ENCODE assay signal across 23 mouse cellular contexts in genomic region chr1:40167585-40167984, GRCm38 (mm10). TPM values are rescaled to one million over a fixed set of nuclear protein-coding genes. Genes with fewer than 3 reads are reported as not detected.
DNase-seq lines count a peak whose midpoint lies in the region; ATAC-seq and TF ChIP-seq lines count a peak whose summit lies in the region.
"Had no signal": no experiment of that assay in that cellular context is flagged by ENCODE, and none has a peak within 500 bp of the region (broad histone marks: within the 10 kb centered on the region; RNA-seq: fewer than 3 reads in every experiment).

No protein-coding gene starts in this region.

- H3K4me3 ChIP-seq in heart, adult 2 months = no peak overlapping the region
- no peak overlapping the region for H3K4me3 ChIP-seq in heart, embryonic 11.5 days (ENCODE audit: low read depth, low read length)
- no peak overlapping the region for H3K4me3 ChIP-seq in heart, postnatal 0 days (ENCODE audit: low read depth, low read length)
- H3K4me3 ChIP-seq in liver, embryonic 14.5 days (ENCODE audit: insufficient read depth in 1 of 2, low read depth in 2 of 2, low read length in 2 of 2) = no peak overlapping the region
- H3K4me3 ChIP-seq: forebrain, embryonic 10.5 days; layer of hippocampus, adult 2 months; midbrain, embryonic 15.5 days; myocyte had no signal

- DNase-seq in heart, adult 2 months = peak; percentile 64 to 70
- DNase-seq in heart, postnatal 0 days (ENCODE audit: low spot score) = no peak
- DNase-seq in liver, embryonic 14.5 days (ENCODE audit: low read depth in 3 of 3, low spot score in 3 of 3) = peak in 2 of 3 experiments; percentile 31 to 35
- peak; percentile 7 for DNase-seq in yolk sac, embryonic 10.5 days (ENCODE audit: low spot score)
- no peak for DNase-seq in urinary bladder, postnatal 4 days (ENCODE audit: low spot score in 2 of 2)
- no peak for DNase-seq in thymus, postnatal 25 days
- DNase-seq: adrenal gland, postnatal 25 days; cerebellum, adult 2 months; cerebellum, postnatal 36 days; forebrain, postnatal 0 days; kidney, adult 2 months; kidney, postnatal 10 days; left cerebral cortex, postnatal 4 days; lung, postnatal 14 days; retina, postnatal 1 day; thymus, postnatal 4 days had no signal

- no peak for ATAC-seq in heart, embryonic 11.5 days (replicated peaks; ENCODE audit: insufficient number of reproducible peaks, low FRiP score, low TSS enrichment)
- ATAC-seq in heart, postnatal 0 days (ENCODE audit: insufficient read depth, low read depth) = no peak
- ATAC-seq in liver, embryonic 14.5 days (ENCODE audit: insufficient read depth) = peak; percentile 73
- ATAC-seq: forebrain, postnatal 0 days; hindbrain, postnatal 0 days; midbrain, embryonic 15.5 days had no signal

- intact Hi-C loops in heart, adult 2 months (cut with DNase I) = loop anchor here (2.0 kb wide), 1 partner anchor 27 kb away; no protein-coding TSS in a partner anchor

- no peaks in the 10 kb centered on the region for H3K9me3 ChIP-seq in heart, embryonic 11.5 days (replicated peaks; ENCODE audit: control insufficient read depth, low read length)
- H3K9me3 ChIP-seq in heart, postnatal 0 days (replicated peaks; ENCODE audit: control insufficient read depth, low read length) = 0 out of 2 replicates have a peak, but pooled peaks cover 6% of the 10 kb centered on the region
- no peaks in the 10 kb centered on the region for H3K9me3 ChIP-seq in liver, embryonic 14.5 days (ENCODE audit: control insufficient read depth, low read length)
- H3K9me3 ChIP-seq: midbrain, embryonic 15.5 days had no signal

- no peak for TF ChIP-seq POLR2A in heart, adult 2 months (IDR thresholded peaks at IDR 0.05; ENCODE audit: insufficient read depth, low read depth, low read length)

- 45% methylated on average over 8 of the region's 8 CpGs for WGBS in heart, adult 2 months
- WGBS in heart, embryonic 11.5 days (ENCODE audit: insufficient replicate concordance) = 74% methylated on average over 8 of the region's 8 CpGs
- 64% methylated on average over 8 of the region's 8 CpGs for whole genome bisulfite sequencing in heart, postnatal 0 days
- 68% methylated on average over 8 of the region's 8 CpGs for WGBS in liver, embryonic 14.5 days (ENCODE audit: insufficient replicate concordance)

- peak; percentile 83; the same call in 1 of the 2 replicates for TF ChIP-seq EP300 in heart, adult 2 months (IDR thresholded peaks at IDR 0.05; ENCODE audit: insufficient read depth, low read depth, low read length)
- TF ChIP-seq EP300 in heart, postnatal 0 days (IDR thresholded peaks at IDR 0.05; ENCODE audit: low read depth) = peak; percentile 74
- TF ChIP-seq EP300 in liver, embryonic 14.5 days (IDR thresholded peaks at IDR 0.05; ENCODE audit: low read depth) = no peak

- H3K79me2 ChIP-seq in heart, adult 2 months (replicated peaks; ENCODE audit: control insufficient read depth, insufficient read depth, low read length) = no peaks in the 10 kb centered on the region

- no peak overlapping the region for H3K9ac ChIP-seq in heart, adult 2 months (ENCODE audit: low read depth, low read length)
- no peak overlapping the region for H3K9ac ChIP-seq in heart, embryonic 11.5 days (ENCODE audit: low read depth, low read length)
- H3K9ac ChIP-seq in heart, postnatal 0 days (replicated peaks; ENCODE audit: low read depth, low read length) = no peak overlapping the region
- H3K9ac ChIP-seq in liver, embryonic 14.5 days (replicated peaks) = no peak overlapping the region
- H3K9ac ChIP-seq: forebrain, postnatal 0 days; midbrain, embryonic 15.5 days had no signal

- H3K27me3 ChIP-seq in heart, adult 2 months (ENCODE audit: control insufficient read depth, insufficient read depth, low read length) = no peaks in the 10 kb centered on the region
- H3K27me3 ChIP-seq in heart, embryonic 11.5 days (ENCODE audit: control insufficient read depth, insufficient read depth, low read length) = no peaks in the 10 kb centered on the region
- H3K27me3 ChIP-seq in heart, postnatal 0 days (ENCODE audit: control insufficient read depth, insufficient read depth, low read length) = no peaks in the 10 kb centered on the region
- H3K27me3 ChIP-seq in liver, embryonic 14.5 days (ENCODE audit: control insufficient read depth, insufficient read depth, low read length) = no peaks in the 10 kb centered on the region
- H3K27me3 ChIP-seq: CH12.LX; midbrain, embryonic 15.5 days had no signal

- no peak overlapping the region for H3K4me2 ChIP-seq in heart, embryonic 11.5 days
- no peak overlapping the region for H3K4me2 ChIP-seq in heart, postnatal 0 days (ENCODE audit: low read depth, low read length)
- no peak overlapping the region for H3K4me2 ChIP-seq in liver, embryonic 14.5 days (ENCODE audit: low read depth)
- H3K4me2 ChIP-seq: midbrain, embryonic 15.5 days had no signal

- H3K36me3 ChIP-seq in heart, adult 2 months (ENCODE audit: control insufficient read depth, insufficient read depth, low read length) = no peaks in the 10 kb centered on the region
- H3K36me3 ChIP-seq in heart, embryonic 11.5 days (ENCODE audit: control insufficient read depth, insufficient read depth, low read length) = no peaks in the 10 kb centered on the region
- H3K36me3 ChIP-seq in heart, postnatal 0 days (replicated peaks; ENCODE audit: control insufficient read depth, insufficient read depth, low read length) = no peaks in the 10 kb centered on the region
- no peaks in the 10 kb centered on the region for H3K36me3 ChIP-seq in liver, embryonic 14.5 days (replicated peaks; ENCODE audit: control insufficient read depth, insufficient read depth, low read depth)
- H3K36me3 ChIP-seq: forebrain, embryonic 10.5 days; midbrain, embryonic 15.5 days had no signal

- H3K27ac ChIP-seq in heart, adult 2 months = peak overlapping the region; percentile 42
- no peak overlapping the region for H3K27ac ChIP-seq in heart, embryonic 11.5 days (ENCODE audit: low read depth, low read length)
- no peak overlapping the region for H3K27ac ChIP-seq in heart, postnatal 0 days (ENCODE audit: low read depth)
- H3K27ac ChIP-seq in liver, embryonic 14.5 days = no peak overlapping the region
- H3K27ac ChIP-seq: forebrain, embryonic 10.5 days; hindbrain, postnatal 0 days; layer of hippocampus, adult 2 months; midbrain, embryonic 15.5 days had no signal

- no peak for TF ChIP-seq CTCF in heart, adult 2 months (IDR thresholded peaks at IDR 0.05)
- TF ChIP-seq CTCF in heart, postnatal 0 days (IDR thresholded peaks at IDR 0.05; ENCODE audit: low read depth) = no peak
- no peak for TF ChIP-seq CTCF in liver, embryonic 14.5 days (IDR thresholded peaks at IDR 0.05; ENCODE audit: low read depth)

- H3K4me1 ChIP-seq in heart, adult 2 months (ENCODE audit: control insufficient read depth, insufficient read depth, low read length) = peaks cover 4% of the 10 kb centered on the region
- no peaks in the 10 kb centered on the region for H3K4me1 ChIP-seq in heart, embryonic 11.5 days (ENCODE audit: control insufficient read depth, insufficient read depth, low read length)
- H3K4me1 ChIP-seq in heart, postnatal 0 days (ENCODE audit: control insufficient read depth, insufficient read depth) = 0 out of 2 replicates have a peak, but pooled peaks cover 6% of the 10 kb centered on the region
- H3K4me1 ChIP-seq in liver, embryonic 14.5 days (replicated peaks; ENCODE audit: control insufficient read depth in 2 of 2, insufficient read depth in 2 of 2, low read length in 1 of 2) = peaks cover 0 to 5% of the 10 kb centered on the region in 2 experiments; a peak in 1 of 4 replicates
- H3K4me1 ChIP-seq: forebrain, embryonic 10.5 days; midbrain, embryonic 15.5 days had no signal

RNA-seq across cellular contexts. Expression of gene Il1r1, which starts 57.3 kb away (rescaled TPM):
- 1 to 10 TPM; 5.5 to 6.1 TPM for total RNA-seq in heart, adult 2 months (2021)
- 4.8 and 6.1 TPM in 2 replicates for polyA plus RNA-seq in heart, adult 2 months (2012; rRNA removed)
- 7.9 and 9.8 TPM in 2 replicates for polyA plus RNA-seq in heart, embryonic 11.5 days (2014; fragmentation: Nextera tagmentation; extraction: Ambion mirVana)
- 4.7 and 5.2 TPM in 2 replicates for total RNA-seq in heart, postnatal 0 days (2014; rRNA removed; ENCODE audit: low replicate concordance)
- polyA plus RNA-seq in heart, postnatal 0 days (2015; fragmentation: Nextera tagmentation; extraction: Ambion mirVana) = 5.1 and 5.6 TPM in 2 replicates
- polyA plus RNA-seq in liver, embryonic 14.5 days (2012; rRNA removed) = 2.7 and 2.9 TPM in 2 replicates
- 9.2 and 9.9 TPM in 2 replicates for polyA plus RNA-seq in liver, embryonic 14.5 days (2014; fragmentation: Nextera tagmentation; extraction: Ambion mirVana)
- total RNA-seq: CH12.LX had no signal

Comparison
In these comparisons a context has a peak if more than half of its experiments do, and no peak if none do; other contexts are left out.
1. DNase-seq: peak in heart, adult 2 months (2 of 2), liver, embryonic 14.5 days (2 of 3) and yolk sac, embryonic 10.5 days (single experiment); none in heart, postnatal 0 days (single experiment), urinary bladder, postnatal 4 days (0 of 2) and thymus, postnatal 25 days (single experiment).